Mouse (Mus musculus): ENCODE measurements around the gene Ywhag.

Ywhag gene

GRCm38 (mm10) chr5:135887675-135888102 lies 46.7 kb downstream of the Ywhag start, which contains the start of gene Hspb1:
TSS of gene Hspb1 (plus strand) at chr5:135887919.
- DNase-seq (ENCODE audit: low spot score), result peak; percentile 88

- no peak for DNase-seq (ENCODE audit: low spot score)
Measured at GRCm38 (mm10) chr5:135884641-135885040, 49.8 kb downstream of the Ywhag start.

- DNase-seq (ENCODE audit: low spot score), result no peak
Measured at GRCm38 (mm10) chr5:135879449-135880158, 54.8 kb downstream of the Ywhag start.

GRCm38 (mm10) chr5:135877831-135878231 lies 56.6 kb downstream of the Ywhag start:
- peak; percentile 66 for DNase-seq (ENCODE audit: low spot score)

- no peak for DNase-seq (ENCODE audit: low spot score)
Measured at GRCm38 (mm10) chr5:135877180-135877579, 57.2 kb downstream of the Ywhag start.

- no peak for DNase-seq (ENCODE audit: low spot score)
Measured at GRCm38 (mm10) chr5:135873753-135874152, 60.7 kb downstream of the Ywhag start.

GRCm38 (mm10) chr5:135872996-135873395 lies 61.4 kb downstream of the Ywhag start:
- no peak for DNase-seq (ENCODE audit: low spot score)

GRCm38 (mm10) chr5:135870505-135870904 lies 63.9 kb downstream of the Ywhag start:
- DNase-seq (ENCODE audit: low spot score), result no peak

GRCm38 (mm10) chr5:135869661-135870423 lies 64.6 kb downstream of the Ywhag start:
- no peak for DNase-seq (ENCODE audit: low spot score)

- DNase-seq (ENCODE audit: low spot score), result no peak
Measured at GRCm38 (mm10) chr5:135868653-135869052, 65.8 kb downstream of the Ywhag start.

GRCm38 (mm10) chr5:135867637-135868593 lies 66.5 kb downstream of the Ywhag start:
- DNase-seq (ENCODE audit: low spot score), result no peak

- no peak for DNase-seq (ENCODE audit: low spot score)
Measured at GRCm38 (mm10) chr5:135866662-135867061, 67.8 kb downstream of the Ywhag start.
